Comparison of ENCODE assay signal across 12 mouse cellular contexts in genomic region chr6:52245757-52246142, GRCm38 (mm10). TPM values are rescaled to one million over a fixed set of nuclear protein-coding genes. Genes with fewer than 3 reads are reported as not detected.
DNase-seq lines count a peak whose midpoint lies in the region; ATAC-seq and TF ChIP-seq lines count a peak whose summit lies in the region.
"Had no signal": no experiment of that assay in that cellular context is flagged by ENCODE, and none has a peak within 500 bp of the region (broad histone marks: within the 10 kb centered on the region; RNA-seq: fewer than 3 reads in every experiment).

Gene Hoxa11 (minus strand): TSS chr6:52245810.

- peaks cover 72% of the 10 kb centered on the region for H3K79me3 ChIP-seq in C2C12 (ENCODE audit: low read depth)

- H3K4me2 ChIP-seq in heart, embryonic 13.5 days: peak within 1 kb of the TSS; percentile 37
- H3K4me2 ChIP-seq in embryonic facial prominence, embryonic 15.5 days (replicated peaks): 0 out of 2 replicates have a peak within 1 kb of the TSS, but pooled peaks have one; percentile 2
- peak within 1 kb of the TSS; percentile 83 for H3K4me2 ChIP-seq in limb, embryonic 11.5 days (ENCODE audit: low read depth, severe bottlenecking)

- H3K9me3 ChIP-seq in heart, embryonic 13.5 days: no peaks in the 10 kb centered on the region
- H3K9me3 ChIP-seq in embryonic facial prominence, embryonic 15.5 days (replicated peaks): no peaks in the 10 kb centered on the region
- H3K9me3 ChIP-seq in limb, embryonic 11.5 days (ENCODE audit: control insufficient read depth, low read length): no peaks in the 10 kb centered on the region

- H3ac ChIP-seq in C2C12 (ENCODE audit: control insufficient read depth, insufficient read length, low read depth): peak within 1 kb of the TSS; percentile 91

- intact Hi-C loops in heart, postnatal 25 days (cut with DNase I): no loop called here

- H3K27me3 ChIP-seq in heart, embryonic 13.5 days (replicated peaks): peaks cover 99% of the 10 kb centered on the region
- H3K27me3 ChIP-seq in C2C12 (ENCODE audit: control insufficient read depth, insufficient read depth, insufficient read length): no peaks in the 10 kb centered on the region
- peaks cover 97% of the 10 kb centered on the region for H3K27me3 ChIP-seq in embryonic facial prominence, embryonic 15.5 days
- peaks cover 3% of the 10 kb centered on the region; the same call in 1 of the 2 replicates for H3K27me3 ChIP-seq in limb, embryonic 11.5 days (ENCODE audit: control insufficient read depth, insufficient read depth, low read length)

- peaks cover 100% of the 10 kb centered on the region for H3K79me2 ChIP-seq in C2C12 (ENCODE audit: control insufficient read depth, insufficient read depth)

- no peak for ATAC-seq in heart, embryonic 13.5 days (ENCODE audit: extremely low read depth, insufficient number of reproducible peaks, low FRiP score, low TSS enrichment)
- ATAC-seq in embryonic facial prominence, embryonic 15.5 days (ENCODE audit: insufficient number of reproducible peaks, low FRiP score, low TSS enrichment, low read depth): no peak
- peak; percentile 32; the same call in 1 of the 2 replicates for ATAC-seq in limb, embryonic 11.5 days (ENCODE audit: insufficient number of reproducible peaks, low FRiP score, low TSS enrichment, low read depth)

- peak within 1 kb of the TSS; percentile 32 for H3K4me3 ChIP-seq in heart, embryonic 13.5 days
- peak within 1 kb of the TSS; percentile 75 for H3K4me3 ChIP-seq in C2C12 (ENCODE audit: insufficient read depth, poor library complexity, severe bottlenecking)
- peak within 1 kb of the TSS; percentile 10; the same call in 1 of the 2 replicates for H3K4me3 ChIP-seq in embryonic facial prominence, embryonic 15.5 days (replicated peaks)
- H3K4me3 ChIP-seq in limb, embryonic 11.5 days (ENCODE audit: low read depth, low read length): peak within 1 kb of the TSS; percentile 99

- H3K9ac ChIP-seq in heart, embryonic 13.5 days: no peak within 1 kb of the TSS
- no peak within 1 kb of the TSS for H3K9ac ChIP-seq in embryonic facial prominence, embryonic 15.5 days
- H3K9ac ChIP-seq in limb, embryonic 11.5 days (ENCODE audit: low read length): peak within 1 kb of the TSS; percentile 100

- WGBS in heart, embryonic 13.5 days: 2% methylated on average over 20 of the region's 20 CpGs
- under 1% methylated on average over 20 of the region's 20 CpGs for WGBS in embryonic facial prominence, embryonic 15.5 days
- 0% methylated on average over 20 of the region's 20 CpGs for WGBS in limb, embryonic 11.5 days

- H3K27ac ChIP-seq in heart, embryonic 13.5 days (replicated peaks): no peak within 1 kb of the TSS
- no peak within 1 kb of the TSS for H3K27ac ChIP-seq in embryonic facial prominence, embryonic 15.5 days (replicated peaks)
- H3K27ac ChIP-seq in limb, embryonic 11.5 days (replicated peaks; ENCODE audit: low read depth, low read length): peak within 1 kb of the TSS; percentile 99
- H3K27ac ChIP-seq: macrophage had no signal

- peaks cover 6% of the 10 kb centered on the region; the same call in 1 of the 2 replicates for H3K4me1 ChIP-seq in heart, embryonic 13.5 days
- 0 out of 2 replicates have a peak, but pooled peaks cover 6% of the 10 kb centered on the region for H3K4me1 ChIP-seq in embryonic facial prominence, embryonic 15.5 days
- peaks cover 20% of the 10 kb centered on the region for H3K4me1 ChIP-seq in limb, embryonic 11.5 days (ENCODE audit: control insufficient read depth, insufficient read depth, low read length)

- no peaks in the 10 kb centered on the region for H3K36me3 ChIP-seq in heart, embryonic 13.5 days
- H3K36me3 ChIP-seq in C2C12 (ENCODE audit: control insufficient read depth, insufficient read depth): peaks cover 17% of the 10 kb centered on the region
- H3K36me3 ChIP-seq in embryonic facial prominence, embryonic 15.5 days: no peaks in the 10 kb centered on the region
- no peaks in the 10 kb centered on the region for H3K36me3 ChIP-seq in limb, embryonic 11.5 days (ENCODE audit: control insufficient read depth, insufficient read depth, low read length)

- DNase-seq in heart, postnatal 25 days (ENCODE audit: low spot score): no peak
- peak; percentile 81 for DNase-seq in limb, embryonic 11.5 days (ENCODE audit: low spot score)
- no peak for DNase-seq in spleen, postnatal 10 days (ENCODE audit: low spot score in 2 of 2)
- no peak for DNase-seq in left cerebral cortex, adult 9 months (ENCODE audit: low spot score in 2 of 2)
- DNase-seq in right cerebral cortex, postnatal 4 days: no peak
- DNase-seq: adrenal gland, postnatal 36 days had no signal

- no peak for TF ChIP-seq CTCF in C2C12 (IDR thresholded peaks at IDR 0.05; ENCODE audit: control insufficient read depth, insufficient read depth, insufficient read length)

TF ChIP-seq in C2C12, 6 proteins besides CTCF, POLR2A, EP300 and RAD21:
- peak; percentile 97 for TF ChIP-seq USF1 (IDR thresholded peaks at IDR 0.05; ENCODE audit: low read depth)
- TF ChIP-seq CEBPB (IDR thresholded peaks at IDR 0.05; ENCODE audit: low read depth): peak; percentile 84
- no peak for TF ChIP-seq MYOG (IDR thresholded peaks at IDR 0.05; ENCODE audit: control insufficient read depth, extremely low read depth, insufficient read length)

RNA-seq across cellular contexts. Expression of gene Hoxa11, which starts in this region (rescaled TPM):
- polyA plus RNA-seq in heart, embryonic 13.5 days (2015; fragmentation: Nextera tagmentation; extraction: Ambion mirVana): not detected in 2 replicates
- total RNA-seq in heart, postnatal 25 days (2021): not detected
- polyA plus RNA-seq in C2C12 (2012; fragmentation: generic; extraction: Trizol): 19.2 TPM
- not detected in 2 replicates for polyA plus RNA-seq in embryonic facial prominence, embryonic 15.5 days (2015; fragmentation: Nextera tagmentation; extraction: Ambion mirVana)
- 66.3 and 78.0 TPM in 2 replicates for polyA plus RNA-seq in limb, embryonic 11.5 days (2014; fragmentation: Nextera tagmentation; extraction: Ambion mirVana)
- total RNA-seq: adrenal gland, postnatal 36 days; layer of hippocampus, adult 8-10 months had no signal
- polyA plus RNA-seq: macrophage; testis, adult 2 months had no signal

Comparison
In these comparisons a context has a peak if more than half of its experiments do, and no peak if none do; other contexts are left out.
1. RNA of gene Hoxa11 (polyA plus RNA-seq): 66.3 to 78.0 TPM in limb, embryonic 11.5 days and 19.2 TPM in C2C12 (single experiment); not detected in heart, embryonic 13.5 days and not detected in embryonic facial prominence, embryonic 15.5 days; every median in the first group is over 10 times any median in the second.
2. H3K4me2 ChIP-seq: peak in every context shown above with its lines; median percentile 83 in limb, embryonic 11.5 days; 37 in heart, embryonic 13.5 days; 2 in embryonic facial prominence, embryonic 15.5 days.
3. H3K4me3 ChIP-seq: peak in every context shown above with its lines; median percentile 99 in limb, embryonic 11.5 days; 75 in C2C12; 32 in heart, embryonic 13.5 days; 10 in embryonic facial prominence, embryonic 15.5 days.